Mouse (Mus musculus) heart, postnatal 0 days (tissue): ENCODE results near the gene 9330182L06Rik.

Source experiments
- CTCF ChIP-seq: IDR thresholded peaks from 2 replicates; pipeline ENCODE4 v1.5.1; 2016; ENCODE audit warnings: antibody characterized with exemption, control low read depth, low read depth
- EP300 ChIP-seq: IDR thresholded peaks from 2 replicates; pipeline ENCODE4 v1.6.1; 2016; ENCODE audit warnings: antibody characterized with exemption, low read depth

- TF ChIP-seq CTCF: no peak
- TF ChIP-seq EP300: no peak
These were observed at the start of gene 9330182L06Rik for GRCm38 (mm10) chr5:9265586-9266279.
